Mouse (Mus musculus) left cerebral cortex, postnatal 10 days (tissue): Measurements from ENCODE around the gene Lclat1. TPM values are rescaled to one million over a fixed set of nuclear protein-coding genes. Genes with fewer than 3 reads are reported as not detected.

ENCODE experiments used
- DNase-seq, 2 experiments: peaks; one replicate each; pipeline ENCODE4 v3.0.0; 2021 to 2022; ENCODE audit warnings: low spot score in 2 of 2, mixed read lengths in 1 of 2; ENCODE audit errors: extremely low spot score in 1 of 2
- intact Hi-C: fragments of 180-260 bp; cut with DNase I; formaldehyde crosslinking; loops from one replicate; pipeline ENCODE4 v1.15.1; 2025
- total RNA-seq, 2 experiments: library from RNA; stranded (reverse); gene quantifications; 2 replicates each; pipeline ENCODE4 v1.2.3; 2021

Lclat1 gene
- total RNA-seq, result 10 to 100 TPM; 41.1 to 44.3 TPM

- DNase-seq, result peak; percentile 93 to 97
- intact Hi-C loops, result loop anchor here (5.0 kb wide), 1 partner anchor 185 kb away; no protein-coding TSS in a partner anchor
Observed at GRCm38 (mm10) chr17:73107158-73108157, at the start of gene Lclat1. Lclat1 (plus strand) TSS chr17:73107985.

- no peak for DNase-seq
- intact Hi-C loops, result no loop called here
Observed at GRCm38 (mm10) chr17:73058319-73058718, 49.5 kb upstream of the Lclat1 start.

- DNase-seq, result no peak
- intact Hi-C loops, result no loop called here
Observed at GRCm38 (mm10) chr17:73060224-73060896, 47.4 kb upstream of the Lclat1 start.

GRCm38 (mm10) chr17:73060897-73061252, 46.9 kb upstream of the Lclat1 start:
- no peak for DNase-seq
- intact Hi-C loops, result no loop called here

GRCm38 (mm10) chr17:73062701-73063100, 45.1 kb upstream of the Lclat1 start:
- no peak for DNase-seq
- intact Hi-C loops, result no loop called here

GRCm38 (mm10) chr17:73063299-73063698, 44.5 kb upstream of the Lclat1 start:
- no peak for DNase-seq
- intact Hi-C loops, result no loop called here

GRCm38 (mm10) chr17:73063781-73064180, 44.0 kb upstream of the Lclat1 start:
- DNase-seq, result no peak
- intact Hi-C loops, result no loop called here

GRCm38 (mm10) chr17:73066387-73067169, 41.2 kb upstream of the Lclat1 start:
- intact Hi-C loops, result no loop called here
- DNase-seq, result no peak

- intact Hi-C loops, result no loop called here
- peak in 1 of 2 experiments; percentile 32 for DNase-seq
Observed at GRCm38 (mm10) chr17:73067423-73067822, 40.4 kb upstream of the Lclat1 start.

GRCm38 (mm10) chr17:73068321-73068992, 39.3 kb upstream of the Lclat1 start:
- intact Hi-C loops, result no loop called here
- DNase-seq, result no peak

GRCm38 (mm10) chr17:73070466-73070865, 37.3 kb upstream of the Lclat1 start:
- intact Hi-C loops, result no loop called here
- DNase-seq, result no peak

- intact Hi-C loops, result no loop called here
- no peak for DNase-seq
Observed at GRCm38 (mm10) chr17:73071725-73072263, 36.0 kb upstream of the Lclat1 start.

GRCm38 (mm10) chr17:73072286-73072685, 35.5 kb upstream of the Lclat1 start:
- intact Hi-C loops, result no loop called here
- DNase-seq, result peak; percentile 40 to 43

GRCm38 (mm10) chr17:73074631-73075030, 33.2 kb upstream of the Lclat1 start:
- intact Hi-C loops, result no loop called here
- no peak for DNase-seq

- peak in 1 of 2 experiments; percentile 65 for DNase-seq
- intact Hi-C loops, result no loop called here
Observed at GRCm38 (mm10) chr17:73075238-73075890, 32.4 kb upstream of the Lclat1 start.

GRCm38 (mm10) chr17:73077638-73078037, 30.1 kb upstream of the Lclat1 start:
- intact Hi-C loops, result no loop called here
- no peak for DNase-seq

- no peak for DNase-seq
- intact Hi-C loops, result no loop called here
Observed at GRCm38 (mm10) chr17:73081360-73082133, 26.2 kb upstream of the Lclat1 start.
